Mouse (Mus musculus) small intestine, adult 2 months (tissue): ENCODE data around the gene Sdc1.

Experiments used
- CTCF ChIP-seq: fragments of 200-500 bp; IDR thresholded peaks from 2 replicates; pipeline ENCODE4 v1.5.1; 2012; ENCODE audit warnings: low read depth, mild to moderate bottlenecking, control low read depth, inconsistent platforms, low read length, moderate library complexity, mixed read lengths; ENCODE audit not compliant: insufficient replicate concordance, insufficient read length; ENCODE audit errors: extremely low read depth
- POLR2A ChIP-seq: fragments of 200-500 bp; IDR thresholded peaks from 2 replicates; pipeline ENCODE4 v1.6.1; 2012; ENCODE audit warnings: low read depth, mild to moderate bottlenecking, control low read depth, inconsistent platforms, low read length, moderate library complexity

GRCm38 (mm10) chr12:8817467-8818232 lies 46.5 kb downstream of the Sdc1 start:
- TF ChIP-seq POLR2A (no peak), CTCF (no peak)
